Comparison of ENCODE assay signal across 26 mouse cellular contexts in the genomic region with DNA sequence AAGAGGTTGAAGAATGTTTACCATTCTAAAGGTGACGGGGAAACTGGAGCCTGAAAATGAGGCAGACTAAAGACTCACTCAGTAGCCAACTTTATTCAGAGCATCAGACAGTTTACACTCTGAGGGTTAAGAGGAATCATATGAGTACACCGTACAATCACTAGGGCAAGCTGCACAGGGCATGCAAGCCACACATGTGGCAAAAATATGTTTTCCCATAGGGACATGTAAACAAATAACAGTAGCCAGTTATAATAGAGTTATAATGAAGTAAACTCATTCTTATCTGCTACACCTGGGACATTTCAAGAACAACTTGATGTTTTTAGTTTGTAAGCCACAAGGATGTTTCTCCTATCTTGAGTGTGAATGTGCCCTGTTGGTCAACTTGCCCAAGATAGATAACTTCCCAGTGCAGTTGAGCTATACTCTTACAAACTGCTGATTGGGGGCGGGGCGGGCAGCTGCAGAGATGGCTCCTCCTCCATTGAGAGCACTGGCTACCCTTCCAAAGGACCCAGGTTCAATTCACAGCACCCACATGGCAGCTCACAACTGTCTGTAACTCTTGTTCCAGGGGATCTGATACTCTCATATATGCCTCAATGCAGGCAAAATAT. TPM values are rescaled to one million over a fixed set of nuclear protein-coding genes. Genes with fewer than 3 reads are reported as not detected.
"Had no signal": no experiment of that assay in that cellular context is flagged by ENCODE, and none has a peak within 500 bp of the region (broad histone marks: within the 10 kb centered on the region; RNA-seq: fewer than 3 reads in every experiment).

No protein-coding gene starts in this region.

- ATAC-seq: inflammation-experienced regulatory T-cells, adult 6 months had no signal

- H3K27me3 ChIP-seq: kidney, embryonic 15.5 days; limb, embryonic 12.5 days; limb, embryonic 15.5 days; stomach, embryonic 15.5 days had no signal

- H3K36me3 ChIP-seq: kidney, embryonic 15.5 days; limb, embryonic 12.5 days; limb, embryonic 15.5 days; liver, embryonic 15.5 days; stomach, embryonic 15.5 days had no signal

- H3K4me3 ChIP-seq: kidney, embryonic 15.5 days; limb, embryonic 12.5 days; limb, embryonic 15.5 days; liver, embryonic 15.5 days; megakaryocyte, embryonic 14.5 days; stomach, embryonic 15.5 days had no signal

- DNase-seq: kidney, adult 11 months; kidney, adult 8-10 months; kidney, postnatal 10 days; kidney, postnatal 36 days; left cerebral cortex, postnatal 4 days; lung, adult 2 months; lung, postnatal 14 days; midbrain, embryonic 14.5 days; right cerebral cortex, postnatal 4 days; thymus, postnatal 25 days had no signal

- H3K27ac ChIP-seq: kidney, embryonic 15.5 days; limb, embryonic 12.5 days; limb, embryonic 15.5 days; liver, embryonic 15.5 days; macrophage; stomach, embryonic 15.5 days had no signal

- H3K9ac ChIP-seq: kidney, embryonic 15.5 days; limb, embryonic 12.5 days; limb, embryonic 15.5 days; liver, embryonic 15.5 days; stomach, embryonic 15.5 days had no signal

- H3K4me2 ChIP-seq: kidney, embryonic 15.5 days; limb, embryonic 12.5 days; limb, embryonic 15.5 days; liver, embryonic 15.5 days; midbrain, embryonic 11.5 days; stomach, embryonic 15.5 days had no signal

- H3K4me1 ChIP-seq: kidney, embryonic 15.5 days; limb, embryonic 12.5 days; limb, embryonic 15.5 days; liver, embryonic 15.5 days; megakaryocyte, embryonic 14.5 days; stomach, embryonic 15.5 days had no signal

- H3K9me3 ChIP-seq: kidney, embryonic 15.5 days; limb, embryonic 12.5 days; limb, embryonic 15.5 days; liver, embryonic 15.5 days; megakaryocyte, embryonic 14.5 days; stomach, embryonic 15.5 days had no signal

RNA-seq across cellular contexts. Expression of a gene that starts 8.4 kb away (rescaled TPM):
- polyA plus RNA-seq: inflammation-experienced regulatory T-cells, adult 6 months; kidney, embryonic 15.5 days; limb, embryonic 12.5 days; limb, embryonic 15.5 days; lung, adult 2 months; lung, embryonic 16.5 days; macrophage; midbrain, embryonic 11.5 days; midbrain, embryonic 14.5 days; neural tube, embryonic 11.5 days had no signal

RNA-seq across cellular contexts. Expression of a gene that starts 25.5 kb away (rescaled TPM):
- polyA plus RNA-seq: inflammation-experienced regulatory T-cells, adult 6 months; limb, embryonic 15.5 days; lung, adult 2 months; macrophage; thymus, postnatal 0 days had no signal

RNA-seq across cellular contexts. Expression of a gene that starts 38.7 kb away (rescaled TPM):
- total RNA-seq: layer of hippocampus, postnatal 14 days; left cerebral cortex, postnatal 14 days; left cerebral cortex, postnatal 4 days; midbrain, postnatal 0 days had no signal
- polyA plus RNA-seq: inflammation-experienced regulatory T-cells, adult 6 months; kidney, embryonic 15.5 days; limb, embryonic 12.5 days; limb, embryonic 15.5 days; liver, embryonic 15.5 days; lung, adult 2 months; lung, embryonic 16.5 days; macrophage; midbrain, embryonic 11.5 days; midbrain, embryonic 14.5 days; midbrain, postnatal 0 days; neural tube, embryonic 11.5 days; neural tube, embryonic 14.5 days; stomach, embryonic 15.5 days; thymus, postnatal 0 days had no signal
